Mouse (Mus musculus): ENCODE data around the gene Mthfd1.

GRCm38 (mm10) chr12:76367096-76367995, 112.2 kb downstream of the Mthfd1 start:
- TF ChIP-seq CTCF (IDR thresholded peaks at IDR 0.05; ENCODE audit: extremely low read depth, insufficient read depth, low read length): no peak
- no peak for TF ChIP-seq POLR2A (IDR thresholded peaks at IDR 0.05; ENCODE audit: extremely low read depth, insufficient read depth, low read length)
